Mouse (Mus musculus) lung, embryonic 14.5 days (tissue): Measurements from ENCODE around the gene Gatad1. TPM values are rescaled to one million over a fixed set of nuclear protein-coding genes. Genes with fewer than 3 reads are reported as not detected.

Source experiments
- ATAC-seq: fragments of 200-750 bp; cut with Nextera tagmentation; 2 replicates; pipeline ENCODE4 v1.8.0; 2017; ENCODE audit warnings: mild to moderate bottlenecking, moderate TSS enrichment, moderate library complexity; ENCODE audit not compliant: insufficient read depth
- DNase-seq: peaks from one replicate; pipeline ENCODE4 v3.0.0-alpha.2; 2015
- H3K27ac ChIP-seq: fragments of 300-500 bp; sonication (generic); 2 replicates; pipeline ENCODE4 v1.5.1; 2014; ENCODE audit warnings: low read depth, mild to moderate bottlenecking, moderate library complexity
- H3K27me3 ChIP-seq: fragments of 300-500 bp; sonication (generic); 2 replicates; pipeline ENCODE4 v1.6.1; 2014; ENCODE audit warnings: low read length, control low read depth; ENCODE audit not compliant: insufficient read depth
- H3K36me3 ChIP-seq: fragments of 300-500 bp; sonication (generic); 2 replicates; pipeline ENCODE4 v1.6.1; 2014; ENCODE audit warnings: control low read depth; ENCODE audit not compliant: insufficient read depth
- H3K4me1 ChIP-seq: fragments of 300-500 bp; sonication (generic); 2 replicates; pipeline ENCODE4 v1.6.1; 2014; ENCODE audit warnings: antibody characterized with exemption, control low read depth; ENCODE audit not compliant: insufficient read depth
- H3K4me2 ChIP-seq: fragments of 300-500 bp; sonication (generic); 2 replicates; pipeline ENCODE4 v1.6.1; 2014; ENCODE audit warnings: mild to moderate bottlenecking
- H3K4me3 ChIP-seq: fragments of 300-500 bp; sonication (generic); 2 replicates; pipeline ENCODE4 v1.5.1; 2014; ENCODE audit warnings: low read depth, low read length
- H3K9ac ChIP-seq: fragments of 300-500 bp; sonication (generic); 2 replicates; pipeline ENCODE4 v1.6.1; 2014
- H3K9me3 ChIP-seq: fragments of 300-500 bp; sonication (generic); 2 replicates; pipeline ENCODE4 v1.6.1; 2016; ENCODE audit warnings: low read depth, low read length, control low read depth
- CTCF ChIP-seq: IDR thresholded peaks from 2 replicates; pipeline ENCODE4 v1.5.1; 2016; ENCODE audit warnings: antibody characterized with exemption, low read depth
- WGBS: fragments of 180-500 bp; shearing (Covaris S2); extraction: QIAGEN DNeasy Blood & Tissue Kit; methylation state at CpG from one replicate; pipeline ENCODE4 v1.1.7; 2014; 5-methylcytosine and 5-hydroxymethylcytosine counted together
- polyA plus RNA-seq: library from polyadenylated mRNA; unstranded; fragments of >200 nt; fragmentation: Nextera tagmentation; extraction: Ambion mirVana; gene quantifications from 2 replicates; pipeline ENCODE4 v1.2.1, GENCODE M21; 2014

Gene Gatad1
- 80.3 and 82.6 TPM in 2 replicates for polyA plus RNA-seq

DNA sequence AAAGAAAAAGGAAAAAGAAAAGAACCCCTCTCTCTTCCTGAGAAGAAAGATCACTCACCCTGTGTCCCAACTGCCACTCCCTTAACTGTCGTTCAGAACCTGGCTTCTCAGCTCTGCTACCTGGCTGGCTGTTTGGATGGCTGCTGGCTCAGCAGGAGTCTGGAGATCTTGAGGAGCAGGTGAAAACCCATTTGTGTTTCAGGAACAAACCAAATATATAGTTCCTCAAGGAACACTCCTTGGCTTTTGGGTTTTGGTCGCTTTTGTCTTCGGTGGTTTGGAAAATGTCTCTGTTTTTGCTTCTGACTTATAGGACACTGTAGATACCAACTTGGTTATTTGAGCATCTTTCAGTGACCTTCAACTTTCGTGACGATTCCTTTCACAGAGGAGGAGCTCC, at the start of gene Gatad1:
Gene Gatad1 (minus strand): TSS at position 101 of the 400 bp plus-strand sequence.
- Histone ChIP-seq H3K4me2 (no peak within 1 kb of the TSS), H3K27me3 (no peaks in the 10 kb centered on the region), H3K9ac (no peak within 1 kb of the TSS), H3K27ac (no peak within 1 kb of the TSS), H3K36me3 (no peaks in the 10 kb centered on the region), H3K4me1 (no peaks in the 10 kb centered on the region), H3K4me3 (no peak within 1 kb of the TSS), H3K9me3 (no peaks in the 10 kb centered on the region)
- DNase-seq (no peak), ATAC-seq (no peak)
- WGBS: 70% methylated on average over 5 of the region's 5 CpGs
- TF ChIP-seq CTCF: no peak

DNA sequence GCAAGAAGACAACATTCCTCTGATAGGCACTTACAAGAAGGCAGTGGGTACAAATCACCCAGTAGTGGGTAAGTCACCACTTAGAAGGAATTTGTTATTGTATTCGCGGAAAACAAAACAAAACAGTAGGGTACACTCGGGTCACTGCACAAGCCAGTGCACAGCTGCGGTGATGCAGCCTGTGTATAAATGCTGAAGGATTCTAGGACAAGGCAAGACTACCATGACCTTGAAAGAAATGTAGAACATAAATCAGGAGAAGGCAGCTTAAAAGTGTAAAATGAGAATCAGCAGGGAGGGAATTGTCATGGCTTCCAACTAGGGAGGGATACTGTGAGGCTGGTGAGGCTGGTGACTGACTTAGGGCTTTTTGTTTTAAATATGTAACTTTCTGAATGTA, 45.2 kb upstream of the Gatad1 start:
- H3K9ac ChIP-seq: no peak overlapping the region
- no peaks in the 10 kb centered on the region for H3K27me3 ChIP-seq
- H3K4me1 ChIP-seq: no peaks in the 10 kb centered on the region
- H3K36me3 ChIP-seq: peaks cover 26% of the 10 kb centered on the region; the same call in 1 of the 2 replicates
- no peak overlapping the region for H3K27ac ChIP-seq
- no peak overlapping the region for H3K4me3 ChIP-seq
- H3K4me2 ChIP-seq: no peak overlapping the region
- ATAC-seq (no peak), DNase-seq (no peak)
- 92% methylated on average over 4 of the region's 4 CpGs for WGBS
- TF ChIP-seq CTCF: no peak
- no peaks in the 10 kb centered on the region for H3K9me3 ChIP-seq

DNA sequence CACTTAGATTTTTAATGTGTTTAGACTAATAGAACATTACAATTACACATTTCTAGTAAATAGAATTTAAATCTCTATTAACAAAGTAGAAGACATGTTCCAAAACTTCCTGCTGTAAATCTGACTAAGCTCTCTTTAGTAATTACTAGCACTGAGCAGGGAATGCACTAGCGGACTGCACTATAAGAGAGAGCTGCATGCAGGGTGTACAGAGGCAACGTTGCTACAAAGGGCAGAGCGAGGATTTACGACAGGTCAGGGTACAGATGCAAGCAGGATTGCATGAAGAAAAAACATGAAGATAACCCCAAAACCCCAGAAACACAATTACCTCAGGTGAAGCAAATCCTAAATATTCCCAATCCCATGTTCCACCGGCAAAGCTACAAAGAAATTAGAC, 43.0 kb upstream of the Gatad1 start:
- no peak for ATAC-seq
- WGBS: 90% methylated on average over 5 of the region's 5 CpGs
- H3K4me3 ChIP-seq: no peak overlapping the region
- no peak overlapping the region for H3K4me2 ChIP-seq
- TF ChIP-seq CTCF: no peak
- H3K27ac ChIP-seq: no peak overlapping the region
- H3K36me3 ChIP-seq: peaks cover 27% of the 10 kb centered on the region; the same call in 1 of the 2 replicates
- no peaks in the 10 kb centered on the region for H3K9me3 ChIP-seq
- no peak for DNase-seq
- no peaks in the 10 kb centered on the region for H3K27me3 ChIP-seq
- no peak overlapping the region for H3K9ac ChIP-seq
- H3K4me1 ChIP-seq: no peaks in the 10 kb centered on the region

DNA sequence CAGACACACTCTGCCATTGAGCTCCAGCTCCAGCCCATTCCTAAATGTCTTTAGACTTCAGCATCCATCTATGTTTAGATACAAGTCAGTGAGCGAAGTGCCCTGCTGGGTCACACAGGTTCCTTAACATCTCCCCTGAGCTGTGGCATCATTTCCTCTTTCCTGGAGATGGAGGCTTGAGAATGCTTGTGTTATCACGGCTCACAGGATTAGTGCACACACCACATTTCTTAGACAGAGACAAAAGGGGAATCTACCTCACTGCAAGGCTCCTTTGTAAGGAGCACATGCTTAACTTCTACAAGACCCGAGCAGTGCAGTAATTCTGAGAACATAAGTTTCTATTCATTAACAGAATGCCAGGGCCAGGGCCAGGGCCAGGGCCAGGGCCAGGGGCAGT, 39.0 kb upstream of the Gatad1 start:
- DNase-seq: no peak
- H3K4me3 ChIP-seq: no peak overlapping the region
- no peak for ATAC-seq
- H3K36me3 ChIP-seq: peaks cover 42% of the 10 kb centered on the region
- WGBS: 81% methylated on average over 3 of the region's 3 CpGs
- H3K9me3 ChIP-seq: no peaks in the 10 kb centered on the region
- no peak overlapping the region for H3K27ac ChIP-seq
- H3K4me2 ChIP-seq: no peak overlapping the region
- H3K9ac ChIP-seq: no peak overlapping the region
- TF ChIP-seq CTCF: no peak
- no peaks in the 10 kb centered on the region for H3K4me1 ChIP-seq
- H3K27me3 ChIP-seq: no peaks in the 10 kb centered on the region

DNA sequence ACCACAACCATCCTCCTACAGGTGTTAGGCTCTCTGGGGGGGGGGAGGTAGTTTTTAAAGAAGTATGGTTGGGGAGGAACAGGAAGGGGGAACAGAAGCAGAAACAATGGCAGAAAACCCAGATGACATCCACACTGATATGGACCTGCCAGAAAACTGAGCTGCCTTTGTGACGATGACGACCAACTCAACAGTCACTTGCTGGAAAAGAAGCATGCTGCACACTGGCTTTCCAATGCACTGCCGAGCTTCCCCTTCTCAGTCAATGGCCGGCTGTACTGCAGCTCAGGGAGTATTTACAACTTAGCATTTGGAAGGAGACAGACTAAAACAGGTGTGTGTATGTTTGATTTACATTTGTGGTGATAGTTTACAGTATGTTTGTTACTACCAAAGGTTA, 38.2 kb upstream of the Gatad1 start:
- no peak for ATAC-seq

DNA sequence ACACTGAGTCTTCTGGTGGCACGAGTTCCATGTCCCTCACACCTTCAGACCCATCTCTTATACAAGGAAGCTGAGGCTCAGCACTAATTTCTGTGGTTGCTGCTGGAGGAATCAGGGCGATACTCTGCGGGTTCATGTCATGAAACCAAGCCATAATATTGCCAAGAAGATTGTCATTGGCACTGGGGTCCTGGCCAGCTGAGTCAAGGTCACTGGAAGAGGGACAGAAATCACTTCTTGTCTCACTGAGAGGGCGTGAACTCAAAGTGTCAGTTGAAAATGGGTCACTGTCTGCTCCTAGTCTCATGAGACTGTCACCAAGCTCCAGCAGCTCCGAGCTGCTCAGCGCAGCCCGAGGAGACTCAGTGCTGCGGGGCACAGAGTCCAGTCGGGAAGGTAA, 36.0 kb upstream of the Gatad1 start:
- H3K36me3 ChIP-seq: peaks cover 44% of the 10 kb centered on the region
- no peak overlapping the region for H3K4me3 ChIP-seq
- WGBS: 92% methylated on average over 9 of the region's 9 CpGs
- no peak for TF ChIP-seq CTCF
- H3K27me3 ChIP-seq: no peaks in the 10 kb centered on the region
- ATAC-seq (no peak), DNase-seq (no peak)
- no peak overlapping the region for H3K9ac ChIP-seq
- H3K4me2 ChIP-seq: no peak overlapping the region
- no peak overlapping the region for H3K27ac ChIP-seq
- no peaks in the 10 kb centered on the region for H3K9me3 ChIP-seq
- H3K4me1 ChIP-seq: no peaks in the 10 kb centered on the region

More for the DNA sequence above, 38.2 kb upstream of the Gatad1 start:
- Histone ChIP-seq H3K4me2 (no peak overlapping the region), H3K36me3 (peaks cover 38% of the 10 kb centered on the region), H3K4me1 (no peaks in the 10 kb centered on the region), H3K27me3 (no peaks in the 10 kb centered on the region), H3K9me3 (no peaks in the 10 kb centered on the region), H3K4me3 (no peak overlapping the region), H3K27ac (no peak overlapping the region), H3K9ac (no peak overlapping the region)
- no peak for DNase-seq
- TF ChIP-seq CTCF: no peak
- WGBS: 79% methylated on average over 4 of the region's 4 CpGs

DNA sequence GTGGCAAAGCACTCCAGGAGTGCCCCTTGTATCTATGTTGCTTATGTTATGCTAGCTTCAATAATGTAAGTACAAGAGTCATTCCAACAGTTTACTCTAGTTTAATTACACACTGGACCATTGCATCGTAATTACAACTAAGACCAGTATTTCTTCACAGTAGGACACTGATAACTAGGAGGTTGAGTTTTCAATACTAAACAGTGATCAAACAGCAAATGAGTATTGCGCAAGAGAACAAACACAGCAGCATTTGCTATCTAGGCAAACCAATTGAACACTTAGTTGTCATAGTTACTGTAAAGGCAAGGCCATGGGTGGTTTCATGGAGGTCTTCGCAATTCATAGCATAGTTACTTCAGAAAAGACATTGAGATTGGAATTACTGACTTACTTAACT, 34.3 kb upstream of the Gatad1 start:
- Histone ChIP-seq H3K4me1 (no peaks in the 10 kb centered on the region), H3K27me3 (no peaks in the 10 kb centered on the region), H3K9me3 (no peaks in the 10 kb centered on the region), H3K36me3 (peaks cover 44% of the 10 kb centered on the region), H3K27ac (no peak overlapping the region), H3K4me2 (no peak overlapping the region), H3K4me3 (no peak overlapping the region), H3K9ac (no peak overlapping the region)
- WGBS: 90% methylated on average over 3 of the region's 3 CpGs
- ATAC-seq: no peak
- no peak for DNase-seq
- TF ChIP-seq CTCF: no peak

DNA sequence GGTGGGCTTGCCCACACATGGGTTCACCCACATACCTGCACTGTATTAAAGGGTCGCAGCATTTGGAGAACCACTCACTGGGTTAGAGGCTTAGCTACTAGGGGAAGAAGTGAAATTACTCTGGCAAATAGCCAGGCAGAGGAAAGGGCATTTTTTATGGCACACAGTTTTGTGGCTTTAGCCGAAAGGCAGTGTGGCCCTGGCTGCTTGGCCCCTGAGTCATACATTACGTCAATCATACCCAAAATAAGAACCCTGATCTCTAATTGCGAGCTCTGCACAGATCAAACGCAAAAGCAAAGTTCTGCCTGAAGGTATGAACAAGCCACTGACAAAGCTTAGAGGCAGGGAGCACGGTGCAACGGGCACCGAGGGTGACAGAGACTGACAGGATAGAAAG, 31.3 kb upstream of the Gatad1 start:
- no peak overlapping the region for H3K9ac ChIP-seq

More for the DNA sequence above, 31.3 kb upstream of the Gatad1 start:
- H3K9me3 ChIP-seq: no peaks in the 10 kb centered on the region
- peaks cover 24% of the 10 kb centered on the region; the same call in 1 of the 2 replicates for H3K36me3 ChIP-seq
- no peaks in the 10 kb centered on the region for H3K4me1 ChIP-seq
- TF ChIP-seq CTCF: no peak
- H3K27me3 ChIP-seq: no peaks in the 10 kb centered on the region
- no peak overlapping the region for H3K4me2 ChIP-seq
- ATAC-seq (no peak), DNase-seq (no peak)
- WGBS: 85% methylated on average over 8 of the region's 8 CpGs
- H3K27ac ChIP-seq: no peak overlapping the region
- H3K4me3 ChIP-seq: no peak overlapping the region
